Mouse (Mus musculus) embryonic fibroblast, embryonic 13.5 days (primary cell): ENCODE measurements at regions not wholly inside any gene's neighbourhood (a gene's known extent, or its start where the extent isn't known, plus 50 kb on each side); places are given as distances from the start of the nearest gene placed in this dataset.

Experiments used
- CTCF ChIP-seq: IDR thresholded peaks from 2 replicates; pipeline ENCODE4 v1.5.1; 2011; ENCODE audit warnings: mild to moderate bottlenecking, control low read depth, low read length, moderate library complexity, borderline replicate concordance; ENCODE audit not compliant: insufficient read depth
- POLR2A ChIP-seq: IDR thresholded peaks from 2 replicates; pipeline ENCODE4 v1.6.1; 2011; ENCODE audit warnings: low read depth, mild to moderate bottlenecking, control low read depth, low read length, moderate library complexity

GRCm38 (mm10) chr5:64698458-64699116 lies 104.6 kb upstream of the Klf3 start:
- TF ChIP-seq POLR2A (no peak), CTCF (no peak)
